Mouse (Mus musculus) forebrain, postnatal 0 days (tissue): Measurements from ENCODE around the gene Mrgbp. TPM values are rescaled to one million over a fixed set of nuclear protein-coding genes. Genes with fewer than 3 reads are reported as not detected.

Experiments used
- ATAC-seq: fragments of 200-750 bp; cut with Nextera tagmentation; 2 replicates; pipeline ENCODE4 v1.8.0; 2017; ENCODE audit warnings: mild to moderate bottlenecking, moderate library complexity
- DNase-seq: peaks from one replicate; pipeline ENCODE4 v3.0.0-alpha.2; 2015
- H3K27ac ChIP-seq: fragments of 300-500 bp; sonication (generic); 2 replicates; pipeline ENCODE4 v1.5.1; 2014; ENCODE audit warnings: low read depth, mild to moderate bottlenecking, antibody characterized with exemption, low read length, moderate library complexity, mixed read lengths
- H3K27me3 ChIP-seq: fragments of 300-500 bp; sonication (generic); 2 replicates; pipeline ENCODE4 v1.6.1; 2014; ENCODE audit warnings: mild to moderate bottlenecking, low read length, mixed read lengths; ENCODE audit not compliant: insufficient read depth
- H3K36me3 ChIP-seq: fragments of 300-500 bp; sonication (generic); 2 replicates; pipeline ENCODE4 v1.6.1; 2014; ENCODE audit warnings: mild to moderate bottlenecking, moderate library complexity; ENCODE audit not compliant: insufficient read depth
- H3K4me1 ChIP-seq: fragments of 300-500 bp; sonication (generic); 2 replicates; pipeline ENCODE4 v1.6.1; 2014; ENCODE audit warnings: antibody characterized with exemption; ENCODE audit not compliant: insufficient read depth
- H3K4me2 ChIP-seq: fragments of 300-500 bp; sonication (generic); 2 replicates; pipeline ENCODE4 v1.6.1; 2014; ENCODE audit warnings: low read depth, mild to moderate bottlenecking, moderate library complexity
- H3K4me3 ChIP-seq: fragments of 300-500 bp; sonication (generic); 2 replicates; pipeline ENCODE4 v1.5.1; 2014; ENCODE audit warnings: low read depth, low read length, mixed read lengths
- H3K9ac ChIP-seq: fragments of 300-500 bp; sonication (generic); 2 replicates; pipeline ENCODE4 v1.6.1; 2014; ENCODE audit warnings: mild to moderate bottlenecking
- H3K9me3 ChIP-seq: fragments of 300-500 bp; sonication (generic); 2 replicates; pipeline ENCODE4 v1.6.1; 2016; ENCODE audit warnings: low read length
- CTCF ChIP-seq: sonication (generic); IDR thresholded peaks from 2 replicates; pipeline ENCODE4 v1.5.1; 2016; ENCODE audit warnings: antibody characterized with exemption, control low read depth, low read depth
- WGBS: fragments of 180-500 bp; shearing (Covaris S2); extraction: QIAGEN DNeasy Blood & Tissue Kit; methylation state at CpG from one replicate; pipeline ENCODE4 v1.1.7; 2014; 5-methylcytosine and 5-hydroxymethylcytosine counted together
- polyA plus RNA-seq: library from polyadenylated mRNA; unstranded; fragments of >200 nt; fragmentation: Nextera tagmentation; extraction: Ambion mirVana; gene quantifications from 2 replicates; pipeline ENCODE4 v1.2.1, GENCODE M21; 2015
- total RNA-seq: library from RNA; depleted of rRNA; stranded (reverse); fragments of >200 nt; gene quantifications from 2 replicates; pipeline ENCODE4 v1.2.3, GENCODE M21; 2014

Gene Mrgbp
- total and polyA plus RNA-seq, 2 experiments from 2014 or later = 34.2 to 63.2 TPM

DNA sequence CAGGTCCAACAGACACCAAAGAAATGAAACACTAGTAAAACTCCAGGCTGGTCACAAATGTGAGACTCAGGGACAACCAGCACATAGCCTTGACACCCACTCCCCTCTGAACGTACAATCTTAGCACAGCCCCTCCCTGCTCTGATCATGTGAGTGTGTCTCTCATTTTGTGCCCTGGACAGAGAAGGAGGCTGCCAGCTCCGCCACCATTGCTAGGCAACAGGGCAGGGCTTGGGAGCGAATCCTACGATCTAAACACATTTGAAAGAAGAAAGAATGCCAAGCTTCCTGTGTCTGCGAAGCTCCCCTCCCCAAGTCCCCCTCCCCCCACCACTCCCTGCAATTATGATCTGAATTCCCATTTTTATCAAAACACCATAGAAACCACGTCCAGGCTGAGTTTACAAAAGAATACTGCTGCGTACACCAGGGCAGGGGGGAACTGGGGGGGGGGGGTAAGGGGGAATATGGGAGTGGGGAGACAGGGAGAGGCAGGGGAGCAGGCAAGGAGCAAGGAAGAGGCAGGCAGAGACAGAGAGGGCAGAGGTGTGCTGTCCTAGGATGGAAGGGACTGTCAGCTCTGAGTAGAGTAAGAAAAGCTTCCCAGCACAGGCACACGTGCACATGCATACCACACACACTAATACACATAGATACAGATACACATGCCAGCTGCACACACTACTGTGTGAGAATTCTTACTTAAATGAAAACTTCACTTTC lies 33.6 kb upstream of the Mrgbp start:
- Histone ChIP-seq H3K9me3 (0 out of 2 replicates have a peak, but pooled peaks cover 3% of the 10 kb centered on the region), H3K4me1 (peaks cover 5% of the 10 kb centered on the region; the same call in 1 of the 2 replicates), H3K4me3 (no peak overlapping the region), H3K36me3 (no peaks in the 10 kb centered on the region; the same call in 1 of the 2 replicates), H3K9ac (peak overlapping the region; percentile 35; the same call in 1 of the 2 replicates), H3K27me3 (no peaks in the 10 kb centered on the region), H3K4me2 (peak overlapping the region; percentile 6; the same call in 1 of the 2 replicates), H3K27ac (peak overlapping the region; percentile 79)
- DNase-seq (peak; percentile 80), ATAC-seq (peak; percentile 90)
- TF ChIP-seq CTCF = no peak
- 3% methylated on average over 8 of the region's 8 CpGs for WGBS

DNA sequence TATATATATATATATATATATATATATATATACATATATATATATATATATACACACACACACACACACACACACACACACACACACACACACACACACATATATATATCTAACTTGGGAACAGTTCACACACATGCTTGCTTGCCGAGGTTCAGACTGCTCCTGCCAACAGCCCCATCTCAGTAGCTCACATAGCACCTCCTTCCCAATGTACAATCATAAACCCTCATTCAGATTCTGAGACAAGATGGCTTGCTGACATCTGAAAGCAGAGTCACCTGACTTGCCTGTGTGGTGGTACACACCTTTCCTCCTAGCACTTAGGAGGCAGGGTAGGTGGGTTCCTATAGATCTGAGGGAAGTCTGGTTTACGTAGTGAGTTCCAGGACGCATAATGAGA lies 28.8 kb upstream of the Mrgbp start:
- DNase-seq (peak; percentile 62), ATAC-seq (peak; percentile 27; the same call in 1 of the 2 replicates)
- H3K27me3 ChIP-seq = no peaks in the 10 kb centered on the region
- no peak for TF ChIP-seq CTCF
- 42% methylated on average over 3 of the region's 3 CpGs for WGBS
- no peaks in the 10 kb centered on the region for H3K9me3 ChIP-seq
- H3K4me1 ChIP-seq = peaks cover 1% of the 10 kb centered on the region; the same call in 1 of the 2 replicates
- no peak overlapping the region for H3K4me2 ChIP-seq
- no peak overlapping the region for H3K9ac ChIP-seq
- H3K36me3 ChIP-seq = no peaks in the 10 kb centered on the region
- peak overlapping the region; percentile 57; the same call in 1 of the 2 replicates for H3K27ac ChIP-seq
- H3K4me3 ChIP-seq = no peak overlapping the region

DNA sequence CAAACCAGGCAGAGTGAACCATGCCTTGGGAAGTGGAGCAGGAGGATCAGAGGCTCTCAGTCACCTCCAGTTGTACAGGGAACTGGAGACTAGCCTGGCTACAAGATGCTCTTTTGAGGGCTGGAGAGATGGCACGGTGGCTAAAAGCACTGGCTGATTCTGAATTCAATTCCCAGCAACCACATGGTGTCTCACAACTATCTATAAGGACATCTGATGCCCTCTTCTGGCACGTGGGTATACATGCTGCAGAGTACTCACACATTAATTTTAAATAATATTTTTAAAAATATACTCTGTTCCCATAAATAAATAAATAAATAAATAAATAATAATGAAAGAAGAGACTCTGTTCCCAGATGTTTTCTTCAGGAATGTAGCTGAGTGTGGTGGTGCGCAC lies 25.9 kb upstream of the Mrgbp start:
- ATAC-seq = no peak
- Histone ChIP-seq H3K4me1 (no peaks in the 10 kb centered on the region), H3K27me3 (no peaks in the 10 kb centered on the region), H3K4me3 (no peak overlapping the region), H3K9me3 (no peaks in the 10 kb centered on the region), H3K36me3 (no peaks in the 10 kb centered on the region), H3K27ac (no peak overlapping the region), H3K9ac (no peak overlapping the region), H3K4me2 (no peak overlapping the region)
- TF ChIP-seq CTCF = no peak; the same call in 1 of the 2 replicates
- no peak for DNase-seq
- WGBS = 43% methylated on average over 3 of the region's 3 CpGs

DNA sequence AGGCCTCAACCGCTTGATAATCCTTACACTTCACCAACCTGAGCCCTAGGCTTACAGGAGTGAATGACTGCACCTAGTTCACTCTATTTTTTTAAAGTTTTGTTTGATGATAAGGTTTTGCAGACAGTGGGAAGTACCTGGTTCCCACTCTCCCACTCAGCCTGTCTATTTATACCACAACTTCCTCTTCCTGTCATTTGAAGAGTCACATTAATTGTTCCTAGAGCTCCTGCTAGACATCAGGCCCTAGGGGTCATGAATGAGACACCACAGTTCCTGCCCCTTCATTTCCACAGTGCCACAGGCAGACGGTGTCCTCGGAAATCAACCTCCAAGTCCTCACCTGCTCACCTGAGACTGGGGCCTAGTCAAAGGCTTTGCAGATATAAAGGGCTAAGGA lies 24.6 kb upstream of the Mrgbp start:
- ATAC-seq (no peak), DNase-seq (no peak)
- H3K27me3 ChIP-seq = no peaks in the 10 kb centered on the region
- no peaks in the 10 kb centered on the region for H3K4me1 ChIP-seq
- no peak for TF ChIP-seq CTCF
- no peaks in the 10 kb centered on the region for H3K9me3 ChIP-seq
- H3K36me3 ChIP-seq = no peaks in the 10 kb centered on the region
- WGBS = 89% methylated on average over 3 of the region's 3 CpGs
- no peak overlapping the region for H3K4me3 ChIP-seq
- H3K4me2 ChIP-seq = no peak overlapping the region
- H3K9ac ChIP-seq = no peak overlapping the region
- no peak overlapping the region for H3K27ac ChIP-seq

DNA sequence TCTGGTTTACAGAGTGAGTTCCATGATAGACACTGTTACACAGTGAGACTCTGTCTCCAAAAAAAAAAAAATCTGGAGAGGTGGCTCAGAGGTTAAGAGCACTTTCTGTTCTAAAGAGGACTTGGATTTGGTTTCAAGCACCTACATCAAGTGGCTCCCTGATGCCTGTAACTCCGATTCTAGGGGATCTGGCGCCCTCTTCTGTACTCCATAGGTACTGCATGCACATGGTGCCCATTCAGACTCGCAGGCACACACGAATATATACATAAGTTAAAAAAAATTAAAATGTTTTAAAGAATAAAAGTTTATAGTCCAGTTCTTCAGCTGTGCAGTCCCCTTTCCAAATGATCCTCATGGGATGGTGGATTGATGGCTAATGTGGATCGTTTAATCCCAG lies 20.9 kb upstream of the Mrgbp start:
- Histone ChIP-seq H3K9ac (no peak overlapping the region), H3K27me3 (no peaks in the 10 kb centered on the region), H3K4me3 (no peak overlapping the region), H3K4me1 (no peaks in the 10 kb centered on the region), H3K9me3 (no peaks in the 10 kb centered on the region), H3K27ac (no peak overlapping the region), H3K4me2 (no peak overlapping the region), H3K36me3 (no peaks in the 10 kb centered on the region)
- 47% methylated on average over 5 of the region's 5 CpGs for WGBS
- ATAC-seq (no peak), DNase-seq (no peak)
- TF ChIP-seq CTCF = peak; percentile 58

DNA sequence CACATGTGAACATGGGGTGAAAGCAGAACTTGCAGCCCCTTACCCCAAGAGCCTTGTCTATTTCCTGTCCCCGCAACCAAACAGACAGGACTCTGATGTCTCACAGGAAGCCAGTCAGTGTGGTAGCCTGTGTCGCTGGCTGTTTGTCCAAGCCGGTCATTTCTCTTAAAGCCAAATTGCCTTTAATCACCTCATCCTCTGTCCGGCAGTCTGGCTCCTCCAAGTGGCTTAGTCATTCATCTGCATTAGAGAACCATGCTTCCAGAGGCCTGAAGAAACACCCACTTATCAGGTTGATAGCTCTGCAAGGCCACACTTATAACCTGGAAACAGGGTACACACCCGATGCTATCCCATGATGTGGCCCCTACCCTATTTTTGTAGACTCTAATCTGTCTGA lies 19.0 kb upstream of the Mrgbp start:
- H3K36me3 ChIP-seq = no peaks in the 10 kb centered on the region
- TF ChIP-seq CTCF = peak; percentile 17; the same call in 1 of the 2 replicates
- no peak overlapping the region for H3K4me3 ChIP-seq
- ATAC-seq (no peak), DNase-seq (no peak)
- H3K4me2 ChIP-seq = no peak overlapping the region
- H3K4me1 ChIP-seq = no peaks in the 10 kb centered on the region
- no peak overlapping the region for H3K9ac ChIP-seq
- 76% methylated on average over 5 of the region's 5 CpGs for WGBS
- no peak overlapping the region for H3K27ac ChIP-seq
- H3K27me3 ChIP-seq = no peaks in the 10 kb centered on the region
- H3K9me3 ChIP-seq = no peaks in the 10 kb centered on the region

DNA sequence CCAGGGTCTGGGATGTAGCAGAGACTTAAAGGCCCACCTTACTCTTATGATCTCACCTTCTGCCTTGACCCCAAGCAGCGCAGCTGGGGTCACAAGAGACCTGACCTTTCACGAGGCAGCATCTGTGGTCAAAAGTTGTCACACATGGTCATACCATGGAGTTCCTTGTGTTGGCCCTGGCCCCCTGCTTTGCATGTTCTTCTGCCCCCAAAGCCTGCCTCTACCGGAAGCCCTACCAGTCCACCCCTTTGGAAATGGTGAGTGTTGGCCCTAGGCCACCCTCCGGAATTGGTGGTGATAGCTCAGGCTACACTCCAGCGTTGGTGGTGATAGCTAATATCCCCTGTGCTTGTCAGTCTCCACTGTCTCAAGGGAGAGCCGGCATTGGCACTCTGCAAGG lies 17.8 kb upstream of the Mrgbp start:
- Histone ChIP-seq H3K4me1 (no peaks in the 10 kb centered on the region), H3K36me3 (no peaks in the 10 kb centered on the region), H3K9ac (no peak overlapping the region), H3K9me3 (no peaks in the 10 kb centered on the region), H3K4me2 (no peak overlapping the region), H3K4me3 (no peak overlapping the region), H3K27me3 (no peaks in the 10 kb centered on the region), H3K27ac (peak overlapping the region; percentile 50; the same call in 1 of the 2 replicates)
- DNase-seq (no peak), ATAC-seq (no peak; the same call in 1 of the 2 replicates)
- no peak for TF ChIP-seq CTCF
- 53% methylated on average over 6 of the region's 6 CpGs for WGBS
